Mouse (Mus musculus) gastrocnemius, adult 8-10 months (tissue): ENCODE results near the gene Gm15293. TPM values are rescaled to one million over a fixed set of nuclear protein-coding genes. Genes with fewer than 3 reads are reported as not detected.
"Not testable (repeated sequence)": the region's sequence is repeated elsewhere in the genome, so short reads cannot be mapped to it uniquely, and the experiment has no call there.

ENCODE experiments used
- DNase-seq, 2 experiments: peaks; one replicate each; pipeline ENCODE4 v3.0.0; 2022; ENCODE audit warnings: low spot score in 2 of 2
- total RNA-seq, 4 experiments: library from RNA; stranded (reverse); gene quantifications; 2 replicates each; pipeline ENCODE4 v1.2.4; 2022

Gene Gm15293
- not detected for total RNA-seq

DNA sequence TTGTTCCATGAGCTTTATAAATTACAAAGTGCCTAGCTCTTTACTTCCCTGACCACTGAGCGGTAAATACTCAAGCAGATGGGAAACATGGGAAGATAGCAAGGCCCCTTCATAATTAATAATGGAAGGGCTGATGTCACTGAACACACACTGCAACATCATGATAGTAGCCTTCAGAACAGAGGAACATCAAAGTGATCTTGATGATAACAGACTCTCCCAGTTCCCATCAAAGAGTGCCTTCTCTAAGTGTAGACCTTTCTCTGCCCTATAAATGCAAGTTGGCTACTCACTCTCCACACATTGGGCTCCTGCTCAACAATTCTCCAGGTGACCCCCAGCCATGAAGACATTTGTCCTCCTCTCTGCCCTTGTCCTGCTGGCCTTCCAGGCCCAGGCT, at the start of gene Gm15293:
TSS of gene Gm15293 (plus strand) at position 301 of the 400 bp plus-strand sequence.
- DNase-seq = not testable (repeated sequence)

DNA sequence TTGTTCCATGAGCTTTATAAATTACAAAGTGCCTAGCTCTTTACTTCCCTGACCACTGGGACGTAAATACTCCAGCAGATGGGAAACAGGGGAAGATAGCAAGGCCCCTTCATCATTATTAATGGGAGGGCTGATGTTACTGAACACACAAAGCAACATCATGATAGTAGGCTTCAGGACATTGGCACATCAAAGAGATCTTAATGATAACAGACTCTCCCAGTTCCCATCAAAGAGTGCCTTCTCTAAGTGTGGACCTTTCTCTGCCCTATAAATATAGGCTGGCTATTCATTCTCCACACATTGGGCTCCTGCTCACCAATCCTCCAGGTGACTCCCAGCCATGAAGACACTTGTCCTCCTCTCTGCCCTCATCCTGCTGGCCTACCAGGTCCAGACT, 39.4 kb upstream of the Gm15293 start, which contains the start of gene Defa22:
TSS of gene Defa22 (plus strand) at position 301 of the 400 bp plus-strand sequence.
- DNase-seq = not testable (repeated sequence)

DNA sequence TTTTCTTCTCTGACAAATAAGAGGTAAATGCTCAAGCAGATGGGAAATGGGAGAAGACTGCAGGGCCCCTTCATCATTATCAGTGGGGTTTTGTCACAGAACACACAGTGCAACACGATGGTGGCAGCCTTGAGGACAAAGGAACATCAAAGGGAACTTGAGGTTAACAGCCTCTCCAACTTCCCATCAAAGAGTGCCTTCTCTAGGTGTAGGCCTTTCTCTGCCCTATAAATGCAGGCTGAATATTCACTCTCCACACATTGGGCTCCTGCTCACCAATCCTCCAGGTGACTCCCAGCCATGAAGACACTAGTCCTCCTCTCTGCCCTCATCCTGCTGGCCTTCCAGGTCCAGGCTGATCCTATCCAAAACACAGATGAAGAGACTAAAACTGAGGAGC, 10.0 kb upstream of the Gm15293 start, which contains the start of gene Defa31:
TSS of gene Defa31 (plus strand) at position 301 of the 400 bp plus-strand sequence.
- not testable (repeated sequence) for DNase-seq

Other genes starting within 250 kb of the Gm15293 start
- not detected for gene Defa21, start 176.0 kb upstream of the Gm15293 start, total RNA-seq
- not detected for gene Defa23, start 146.5 kb upstream of the Gm15293 start, total RNA-seq
- gene Defa35, start 136.5 kb upstream of the Gm15293 start, total RNA-seq = not detected
- not detected for gene Defa25, start 117.1 kb upstream of the Gm15293 start, total RNA-seq
- gene Gm14851, start 105.5 kb upstream of the Gm15293 start, total RNA-seq = not detected
- not detected for gene Defa30, start 66.9 kb upstream of the Gm15293 start, total RNA-seq
- gene Defa22, start 39.3 kb upstream of the Gm15293 start, total RNA-seq = not detected
- gene Defa31, start 9.9 kb upstream of the Gm15293 start, total RNA-seq = not detected
- gene Gm15292, start 48.2 kb downstream of the Gm15293 start, total RNA-seq = not detected
- not detected for gene Defa27, start 114.0 kb downstream of the Gm15293 start, total RNA-seq
- not detected for gene Defa29, start 125.5 kb downstream of the Gm15293 start, total RNA-seq
- gene Defa2, start 177.0 kb downstream of the Gm15293 start, total RNA-seq = not detected
- not detected for gene Defa33, start 190.2 kb downstream of the Gm15293 start, total RNA-seq
- not detected for gene Defa36, start 225.8 kb downstream of the Gm15293 start, total RNA-seq